Mouse (Mus musculus) spleen, adult 2 months (tissue): ENCODE results near the gene Iffo2.

Experiments used
- CTCF ChIP-seq: fragments of 200-500 bp; IDR thresholded peaks from 2 replicates; pipeline ENCODE4 v1.5.1; 2011; ENCODE audit warnings: mild to moderate bottlenecking, inconsistent platforms; ENCODE audit not compliant: insufficient read depth, insufficient read length, insufficient replicate concordance; ENCODE audit errors: extremely low read depth
- POLR2A ChIP-seq: fragments of 200-500 bp; IDR thresholded peaks from 2 replicates; pipeline ENCODE4 v1.6.1; 2011; ENCODE audit warnings: low read depth, low read length, inconsistent platforms

GRCm38 (mm10) chr4:139578389-139578788 lies 48.0 kb downstream of the Iffo2 start:
- TF ChIP-seq POLR2A (no peak), CTCF (no peak)
